Mouse (Mus musculus) midbrain, embryonic 15.5 days (tissue): ENCODE measurements around the gene Trim16. TPM values are rescaled to one million over a fixed set of nuclear protein-coding genes. Genes with fewer than 3 reads are reported as not detected.
A peak's percentile ranks its signal among the peaks of the same experiment; 100 is the strongest.

Source experiments
- ATAC-seq: fragments of 200-750 bp; cut with Nextera tagmentation; replicated peaks from 2 replicates; pipeline ENCODE4 v1.8.0; 2017; ENCODE audit warnings: moderate TSS enrichment
- H3K27ac ChIP-seq: fragments of 300-500 bp; sonication (generic); 2 replicates; pipeline ENCODE4 v1.5.1; 2015; ENCODE audit warnings: mild to moderate bottlenecking, inconsistent platforms
- H3K27me3 ChIP-seq: fragments of 300-500 bp; sonication (generic); replicated peaks from 2 replicates; pipeline ENCODE4 v1.6.1; 2015; ENCODE audit warnings: inconsistent platforms
- H3K36me3 ChIP-seq: fragments of 300-500 bp; sonication (generic); replicated peaks from 2 replicates; pipeline ENCODE4 v1.6.1; 2015; ENCODE audit warnings: inconsistent platforms
- H3K4me1 ChIP-seq: fragments of 300-500 bp; sonication (generic); 2 replicates; pipeline ENCODE4 v1.6.1; 2015; ENCODE audit warnings: inconsistent platforms
- H3K4me2 ChIP-seq: fragments of 300-500 bp; sonication (generic); 2 replicates; pipeline ENCODE4 v1.6.1; 2015; ENCODE audit warnings: inconsistent platforms, mild to moderate bottlenecking, moderate library complexity
- H3K4me3 ChIP-seq: fragments of 300-500 bp; sonication (generic); 2 replicates; pipeline ENCODE4 v1.5.1; 2015; ENCODE audit warnings: mild to moderate bottlenecking, inconsistent platforms
- H3K9ac ChIP-seq: fragments of 300-500 bp; sonication (generic); 2 replicates; pipeline ENCODE4 v1.6.1; 2015; ENCODE audit warnings: mild to moderate bottlenecking, inconsistent platforms
- H3K9me3 ChIP-seq: fragments of 300-500 bp; sonication (generic); 2 replicates; pipeline ENCODE4 v1.6.1; 2016; ENCODE audit warnings: inconsistent platforms
- WGBS: fragments of 180-500 bp; shearing (Covaris S2); methylation state at CpG from one replicate; pipeline ENCODE4 v1.1.7; 2015; ENCODE audit warnings: mixed read lengths; 5-methylcytosine and 5-hydroxymethylcytosine counted together
- polyA plus RNA-seq: library from polyadenylated mRNA; unstranded; fragments of >200 nt; fragmentation: Nextera tagmentation; extraction: Ambion mirVana; gene quantifications from 2 replicates; pipeline ENCODE4 v1.2.1, GENCODE M21; 2015

The Trim16 gene
- 6.2 and 6.8 TPM in 2 replicates for polyA plus RNA-seq

- Histone ChIP-seq H3K4me3 (peak within 1 kb of the TSS; percentile 33), H3K27ac (0 out of 2 replicates have a peak within 1 kb of the TSS, but pooled peaks have one; percentile 21), H3K9me3 (no peaks in the 10 kb centered on the region), H3K9ac (peak within 1 kb of the TSS; percentile 17; the same call in 1 of the 2 replicates), H3K4me2 (peak within 1 kb of the TSS; percentile 54), H3K27me3 (no peaks in the 10 kb centered on the region), H3K36me3 (no peaks in the 10 kb centered on the region), H3K4me1 (peaks cover 17% of the 10 kb centered on the region)
- WGBS, result 6% methylated on average over 15 of the region's 15 CpGs
- peak; percentile 62 for ATAC-seq
Measured at GRCm38 (mm10) chr11:62820059-62820541, at the start of gene Trim16. TSS of gene Trim16 (plus strand) at chr11:62820231.

DNA sequence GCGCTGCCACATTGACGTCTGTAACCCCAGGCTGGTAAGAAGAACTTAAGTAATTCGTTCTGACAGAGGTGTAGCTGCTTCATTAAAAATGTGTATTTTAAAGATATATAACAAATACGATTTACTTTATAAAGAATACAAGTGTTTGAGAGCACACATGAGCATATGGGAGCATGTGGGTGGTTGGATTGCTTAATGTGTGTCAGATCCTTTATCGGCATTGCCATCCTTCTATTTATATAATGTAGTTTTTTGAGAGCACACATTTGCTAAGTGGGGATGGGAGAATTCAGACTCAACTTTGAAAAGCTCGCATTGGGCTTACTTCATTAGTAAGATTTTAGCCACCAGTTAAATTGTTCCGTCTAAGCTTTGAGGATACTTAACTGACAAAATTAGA, 43.5 kb upstream of the Trim16 start:
- Histone ChIP-seq H3K9me3 (peaks cover 34% of the 10 kb centered on the region), H3K9ac (no peak overlapping the region), H3K36me3 (peaks cover 36% of the 10 kb centered on the region), H3K27ac (no peak overlapping the region), H3K27me3 (no peaks in the 10 kb centered on the region), H3K4me2 (no peak overlapping the region), H3K4me1 (no peaks in the 10 kb centered on the region), H3K4me3 (no peak overlapping the region)
- WGBS, result 96% methylated on average over 7 of the region's 7 CpGs
- no peak for ATAC-seq

DNA sequence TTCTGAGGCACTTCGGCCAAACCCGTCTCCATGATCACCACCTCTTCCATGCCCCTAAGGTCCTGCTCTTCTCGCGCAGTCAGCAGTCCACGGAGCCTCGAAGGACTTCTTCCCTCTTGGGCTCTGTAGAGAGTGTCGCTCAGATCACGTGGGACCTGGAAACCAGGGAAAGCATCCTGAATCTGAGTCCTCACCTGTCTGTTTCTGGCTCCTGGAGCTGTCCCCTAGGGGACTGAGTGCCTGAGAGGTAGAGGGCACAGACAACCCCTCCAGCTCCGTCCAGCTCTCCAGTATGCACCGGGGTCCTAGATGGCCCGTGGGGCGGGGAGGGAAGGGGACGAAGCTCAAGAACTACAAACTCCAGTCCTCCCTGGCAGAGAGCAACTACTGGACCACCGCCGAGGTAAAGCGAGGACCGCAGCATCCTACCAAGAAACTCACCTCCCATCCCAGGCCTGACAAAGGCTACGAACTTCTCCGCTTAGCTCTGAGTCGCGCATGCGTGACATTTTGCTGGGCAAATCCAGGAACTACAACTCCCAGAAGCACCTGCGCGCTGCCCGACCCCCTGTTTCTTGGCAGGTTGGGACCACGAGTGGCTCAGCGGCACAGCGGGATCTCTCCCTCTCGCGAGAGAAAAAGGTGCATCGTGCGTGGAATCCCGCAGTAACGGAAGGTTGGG, 31.0 kb upstream of the Trim16 start, which contains the start of gene Zfp286:
Gene Zfp286, minus strand, starts transcription at position 528 of the 682 bp plus-strand sequence.
- Histone ChIP-seq H3K4me1 (0 out of 2 replicates have a peak, but pooled peaks cover 13% of the 10 kb centered on the region), H3K9ac (peak within 1 kb of the TSS; percentile 61), H3K27me3 (no peaks in the 10 kb centered on the region), H3K4me3 (peak within 1 kb of the TSS; percentile 57), H3K4me2 (peak within 1 kb of the TSS; percentile 75), H3K27ac (peak within 1 kb of the TSS; percentile 77), H3K9me3 (peaks cover 3% of the 10 kb centered on the region; the same call in 1 of the 2 replicates), H3K36me3 (peaks cover 11% of the 10 kb centered on the region)
- peak; percentile 97 for ATAC-seq
- 6% methylated on average over 33 of the region's 34 CpGs for WGBS

GRCm38 (mm10) chr11:62789617-62789936, 30.5 kb upstream of the Trim16 start:
- Histone ChIP-seq H3K36me3 (peaks cover 6% of the 10 kb centered on the region), H3K9me3 (no peaks in the 10 kb centered on the region), H3K4me2 (peak overlapping the region; percentile 75), H3K27ac (peak overlapping the region; percentile 77), H3K4me1 (0 out of 2 replicates have a peak, but pooled peaks cover 13% of the 10 kb centered on the region), H3K27me3 (no peaks in the 10 kb centered on the region), H3K4me3 (peak overlapping the region; percentile 57), H3K9ac (peak overlapping the region; percentile 40; the same call in 1 of the 2 replicates)
- WGBS, result 52% methylated on average over 3 of the region's 3 CpGs
- ATAC-seq, result peak; percentile 62

DNA sequence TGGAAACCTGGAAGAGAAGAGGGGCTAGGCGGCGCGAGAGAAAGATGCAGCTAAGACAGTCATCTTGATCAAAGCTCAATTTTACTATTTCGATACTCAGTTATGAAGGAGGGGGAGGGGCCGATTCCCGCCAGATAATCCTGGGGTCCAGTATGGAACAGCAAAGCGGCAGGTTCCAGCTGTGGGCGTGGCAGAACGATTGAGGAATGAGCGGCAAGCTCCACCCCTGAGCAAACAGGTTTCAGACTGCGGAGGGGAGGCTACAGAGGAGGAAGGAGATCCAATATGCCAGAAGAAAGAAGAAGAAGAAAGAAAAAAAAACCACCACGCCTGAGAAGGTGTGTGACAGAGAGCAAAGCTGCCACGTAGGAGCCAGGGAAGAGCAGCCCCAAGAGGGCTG, 15.9 kb upstream of the Trim16 start:
- no peak overlapping the region for H3K4me3 ChIP-seq
- H3K9ac ChIP-seq, result no peak overlapping the region
- H3K36me3 ChIP-seq, result no peaks in the 10 kb centered on the region
- H3K4me2 ChIP-seq, result no peak overlapping the region
- no peak for ATAC-seq
- H3K27me3 ChIP-seq, result no peaks in the 10 kb centered on the region
- no peaks in the 10 kb centered on the region for H3K9me3 ChIP-seq
- H3K27ac ChIP-seq, result no peak overlapping the region
- 51% methylated on average over 13 of the region's 13 CpGs for WGBS
- no peaks in the 10 kb centered on the region for H3K4me1 ChIP-seq

GRCm38 (mm10) chr11:62807965-62808364, 12.1 kb upstream of the Trim16 start:
- Histone ChIP-seq H3K4me3 (no peak overlapping the region), H3K4me1 (no peaks in the 10 kb centered on the region), H3K27ac (no peak overlapping the region), H3K36me3 (no peaks in the 10 kb centered on the region), H3K4me2 (no peak overlapping the region), H3K27me3 (no peaks in the 10 kb centered on the region), H3K9me3 (no peaks in the 10 kb centered on the region), H3K9ac (no peak overlapping the region)
- ATAC-seq, result no peak
- 85% methylated on average over 2 of the region's 2 CpGs for WGBS

- no peak overlapping the region for H3K9ac ChIP-seq
- no peaks in the 10 kb centered on the region for H3K4me1 ChIP-seq
- no peaks in the 10 kb centered on the region for H3K27me3 ChIP-seq
- no peak overlapping the region for H3K4me2 ChIP-seq
- no peaks in the 10 kb centered on the region for H3K36me3 ChIP-seq
- 72% methylated on average over 4 of the region's 4 CpGs for WGBS
- ATAC-seq, result no peak
- no peak overlapping the region for H3K4me3 ChIP-seq
- no peak overlapping the region for H3K27ac ChIP-seq
- no peaks in the 10 kb centered on the region for H3K9me3 ChIP-seq
Measured at GRCm38 (mm10) chr11:62809201-62809600, 10.8 kb upstream of the Trim16 start.

- Histone ChIP-seq H3K27ac (no peak overlapping the region), H3K4me2 (no peak overlapping the region), H3K9me3 (no peaks in the 10 kb centered on the region), H3K4me3 (no peak overlapping the region), H3K4me1 (no peaks in the 10 kb centered on the region), H3K36me3 (no peaks in the 10 kb centered on the region), H3K27me3 (no peaks in the 10 kb centered on the region), H3K9ac (no peak overlapping the region)
- 86% methylated on average over 6 of the region's 6 CpGs for WGBS
- no peak for ATAC-seq
Measured at GRCm38 (mm10) chr11:62812268-62812667, 7.8 kb upstream of the Trim16 start.

DNA sequence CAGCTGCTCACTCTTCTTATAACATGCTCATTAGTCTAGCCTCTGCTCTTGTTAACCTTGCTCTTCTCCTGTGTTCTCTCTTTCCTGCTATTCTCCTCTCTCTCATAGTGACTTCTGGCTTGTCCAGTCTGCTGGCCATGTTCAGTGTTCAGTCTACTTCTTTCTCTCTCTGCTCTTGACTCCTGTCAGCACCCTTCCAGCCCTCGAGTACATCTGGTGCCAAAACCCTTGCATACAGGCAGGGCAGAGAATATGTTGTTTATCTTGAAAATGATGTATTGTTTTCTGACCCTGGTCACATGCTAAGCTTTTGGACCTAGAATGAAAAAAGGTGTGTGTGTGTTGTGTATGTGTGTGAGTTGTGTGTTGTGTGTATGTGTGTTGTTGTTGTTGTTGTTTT, 6.5 kb upstream of the Trim16 start:
- WGBS, result 68% methylated on average over 1 of the region's 1 CpGs
- H3K27ac ChIP-seq, result no peak overlapping the region
- ATAC-seq, result no peak

DNA sequence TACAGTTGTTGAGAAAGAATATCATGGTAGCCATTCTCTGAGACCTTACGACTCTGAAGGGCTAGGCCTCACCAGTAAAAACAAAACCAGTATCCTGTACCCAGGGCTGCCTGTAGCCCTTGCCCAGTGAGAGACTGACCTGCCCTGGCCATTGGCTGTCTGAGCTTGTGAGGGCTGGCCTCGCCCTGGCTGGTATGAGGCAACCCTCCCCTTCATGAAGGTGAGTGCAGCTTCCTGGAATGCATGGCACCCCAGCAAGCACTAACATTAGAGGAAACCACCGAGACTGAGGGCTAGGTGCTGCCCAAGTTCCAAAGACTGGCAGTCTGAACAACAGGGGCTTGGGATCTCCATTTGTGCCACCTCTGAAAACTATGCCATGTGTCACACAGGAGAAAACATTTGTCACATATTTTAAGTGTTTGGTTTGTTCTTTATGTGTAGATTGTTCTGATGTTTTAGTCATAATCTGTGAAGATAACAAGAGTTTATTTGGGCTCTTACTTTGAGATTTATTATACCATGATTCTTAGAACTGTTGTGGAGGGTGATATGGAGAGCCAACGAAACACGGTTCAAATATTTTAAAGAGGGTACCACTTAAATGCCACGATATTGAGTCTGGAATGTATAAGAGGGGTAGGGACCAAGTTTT, 5.9 kb upstream of the Trim16 start:
- H3K27ac ChIP-seq, result no peak overlapping the region
- 67% methylated on average over 6 of the region's 6 CpGs for WGBS
- no peak overlapping the region for H3K4me3 ChIP-seq
- no peaks in the 10 kb centered on the region for H3K36me3 ChIP-seq
- H3K4me2 ChIP-seq, result no peak overlapping the region
- no peaks in the 10 kb centered on the region for H3K27me3 ChIP-seq
- H3K9ac ChIP-seq, result no peak overlapping the region
- H3K9me3 ChIP-seq, result no peaks in the 10 kb centered on the region
- no peak for ATAC-seq
- H3K4me1 ChIP-seq, result no peaks in the 10 kb centered on the region

More for the DNA sequence above, 6.5 kb upstream of the Trim16 start:
- Histone ChIP-seq H3K4me1 (no peaks in the 10 kb centered on the region), H3K9ac (no peak overlapping the region), H3K36me3 (no peaks in the 10 kb centered on the region), H3K4me3 (no peak overlapping the region), H3K4me2 (no peak overlapping the region), H3K27me3 (no peaks in the 10 kb centered on the region), H3K9me3 (no peaks in the 10 kb centered on the region)

- no peaks in the 10 kb centered on the region for H3K36me3 ChIP-seq
- no peaks in the 10 kb centered on the region for H3K27me3 ChIP-seq
- ATAC-seq, result no peak
- H3K4me2 ChIP-seq, result no peak overlapping the region
- H3K9ac ChIP-seq, result no peak overlapping the region
- no peak overlapping the region for H3K27ac ChIP-seq
- H3K9me3 ChIP-seq, result no peaks in the 10 kb centered on the region
- 57% methylated on average over 4 of the region's 4 CpGs for WGBS
- no peak overlapping the region for H3K4me3 ChIP-seq
- 0 out of 2 replicates have a peak, but pooled peaks cover under 1% of the 10 kb centered on the region for H3K4me1 ChIP-seq
Measured at GRCm38 (mm10) chr11:62814625-62815024, 5.4 kb upstream of the Trim16 start.

DNA sequence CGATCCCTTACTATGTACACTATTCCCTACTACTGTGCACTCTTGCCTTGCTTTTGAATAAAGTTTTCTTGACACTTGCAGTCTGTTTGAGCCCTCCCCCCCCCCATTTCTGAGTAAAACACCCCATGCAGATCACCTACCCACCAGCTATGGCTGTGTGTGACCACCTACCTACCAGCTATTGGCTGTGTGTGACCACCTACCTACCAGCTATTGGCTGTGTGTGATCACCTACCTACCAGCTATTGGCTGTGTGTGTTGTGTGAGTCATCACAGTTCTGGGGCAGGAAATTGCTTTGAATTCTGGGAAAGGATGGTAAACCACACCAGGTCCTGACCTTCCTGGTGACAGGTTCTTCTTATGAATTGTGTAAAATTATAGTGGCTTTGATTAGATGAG, 4.6 kb upstream of the Trim16 start:
- Histone ChIP-seq H3K4me2 (no peak overlapping the region), H3K9me3 (no peaks in the 10 kb centered on the region), H3K4me3 (no peak overlapping the region), H3K27ac (no peak overlapping the region), H3K36me3 (no peaks in the 10 kb centered on the region), H3K27me3 (no peaks in the 10 kb centered on the region), H3K4me1 (peaks cover 9% of the 10 kb centered on the region), H3K9ac (no peak overlapping the region)
- WGBS, result 97% methylated on average over 1 of the region's 1 CpGs
- ATAC-seq, result no peak
